Mouse (Mus musculus) neural tube, embryonic 11.5 days (tissue): ENCODE results near the gene Wdr25. TPM values are rescaled to one million over a fixed set of nuclear protein-coding genes. Genes with fewer than 3 reads are reported as not detected.

Experiments used
- ATAC-seq: fragments of 200-750 bp; cut with Nextera tagmentation; 2 replicates; pipeline ENCODE4 v1.8.0; 2017; ENCODE audit warnings: moderate number of reproducible peaks, mild to moderate bottlenecking, moderate TSS enrichment, moderate library complexity; ENCODE audit not compliant: insufficient read depth, low FRiP score, low TSS enrichment
- DNase-seq: peaks from one replicate; pipeline ENCODE4 v3.0.0-alpha.2; 2015; ENCODE audit warnings: low spot score
- H3K27ac ChIP-seq: fragments of 300-500 bp; sonication (generic); 2 replicates; pipeline ENCODE4 v1.5.1; 2014; ENCODE audit warnings: low read depth, mild to moderate bottlenecking, low read length
- H3K27me3 ChIP-seq: fragments of 300-500 bp; sonication (generic); 2 replicates; pipeline ENCODE4 v1.6.1; 2014; ENCODE audit warnings: mild to moderate bottlenecking, low read length, mixed read lengths; ENCODE audit not compliant: control insufficient read depth, insufficient read depth
- H3K36me3 ChIP-seq: fragments of 300-500 bp; sonication (generic); 2 replicates; pipeline ENCODE4 v1.6.1; 2014; ENCODE audit warnings: mild to moderate bottlenecking, low read length, moderate library complexity, mixed read lengths; ENCODE audit not compliant: control insufficient read depth, insufficient read depth
- H3K4me1 ChIP-seq: fragments of 300-500 bp; sonication (generic); 2 replicates; pipeline ENCODE4 v1.6.1; 2014; ENCODE audit warnings: low read length, mixed read lengths; ENCODE audit not compliant: control insufficient read depth, insufficient read depth
- H3K4me2 ChIP-seq: fragments of 300-500 bp; sonication (generic); 2 replicates; pipeline ENCODE4 v1.6.1; 2014; ENCODE audit warnings: low read depth, mild to moderate bottlenecking, moderate library complexity
- H3K4me3 ChIP-seq: fragments of 300-500 bp; sonication (generic); 2 replicates; pipeline ENCODE4 v1.5.1; 2014; ENCODE audit warnings: low read depth, low read length
- H3K9ac ChIP-seq: fragments of 300-500 bp; sonication (generic); 2 replicates; pipeline ENCODE4 v1.6.1; 2014; ENCODE audit warnings: mild to moderate bottlenecking, low read length
- H3K9me3 ChIP-seq: fragments of 300-500 bp; sonication (generic); 2 replicates; pipeline ENCODE4 v1.6.1; 2016; ENCODE audit warnings: low read length; ENCODE audit not compliant: control insufficient read depth
- WGBS: fragments of 180-500 bp; shearing (Covaris S2); extraction: QIAGEN DNeasy Blood & Tissue Kit; methylation state at CpG from one replicate; pipeline ENCODE4 v1.1.7; 2014; 5-methylcytosine and 5-hydroxymethylcytosine counted together
- polyA plus RNA-seq: library from polyadenylated mRNA; unstranded; fragments of >200 nt; fragmentation: Nextera tagmentation; extraction: Ambion mirVana; gene quantifications from 2 replicates; pipeline ENCODE4 v1.2.1, GENCODE M21; 2014

Gene Wdr25
- polyA plus RNA-seq, 1 experiment from 2014 or later, result 5.2 TPM

DNA sequence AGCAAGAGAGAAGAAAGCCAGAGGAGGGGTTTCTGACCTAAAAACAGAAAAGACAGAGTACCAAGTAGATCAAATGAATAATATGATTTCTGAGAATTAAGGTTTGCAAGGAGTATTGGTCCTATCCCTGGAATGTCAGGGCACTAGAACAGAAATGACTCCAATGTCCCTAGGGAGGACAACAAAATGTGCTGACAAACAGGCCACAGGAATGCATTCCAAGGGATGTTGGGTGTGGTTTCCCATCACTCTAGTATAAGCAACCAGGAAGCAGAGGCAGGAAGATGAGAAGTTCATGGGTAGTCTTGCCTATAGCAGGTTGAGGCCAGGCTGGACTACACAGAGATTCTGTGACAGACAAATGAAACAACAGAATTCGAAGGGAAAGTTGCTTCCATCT lies 7.5 kb upstream of the Wdr25 start:
- Histone ChIP-seq H3K27me3 (no peaks in the 10 kb centered on the region), H3K4me2 (no peak overlapping the region), H3K9ac (no peak overlapping the region), H3K36me3 (peaks cover 4% of the 10 kb centered on the region; the same call in 1 of the 2 replicates), H3K4me1 (no peaks in the 10 kb centered on the region), H3K4me3 (no peak overlapping the region), H3K9me3 (no peaks in the 10 kb centered on the region), H3K27ac (no peak overlapping the region)
- DNase-seq (no peak), ATAC-seq (no peak)
- 95% methylated on average over 1 of the region's 1 CpGs for WGBS

GRCm38 (mm10) chr12:108887077-108887476 lies 6.4 kb upstream of the Wdr25 start:
- H3K27me3 ChIP-seq, result no peaks in the 10 kb centered on the region
- H3K4me1 ChIP-seq, result no peaks in the 10 kb centered on the region
- no peak overlapping the region for H3K9ac ChIP-seq
- H3K36me3 ChIP-seq, result peaks cover 4% of the 10 kb centered on the region; the same call in 1 of the 2 replicates
- no peak overlapping the region for H3K4me2 ChIP-seq
- no peak overlapping the region for H3K27ac ChIP-seq
- H3K9me3 ChIP-seq, result no peaks in the 10 kb centered on the region
- DNase-seq (no peak), ATAC-seq (no peak)
- WGBS, result 92% methylated on average over 4 of the region's 4 CpGs
- no peak overlapping the region for H3K4me3 ChIP-seq

DNA sequence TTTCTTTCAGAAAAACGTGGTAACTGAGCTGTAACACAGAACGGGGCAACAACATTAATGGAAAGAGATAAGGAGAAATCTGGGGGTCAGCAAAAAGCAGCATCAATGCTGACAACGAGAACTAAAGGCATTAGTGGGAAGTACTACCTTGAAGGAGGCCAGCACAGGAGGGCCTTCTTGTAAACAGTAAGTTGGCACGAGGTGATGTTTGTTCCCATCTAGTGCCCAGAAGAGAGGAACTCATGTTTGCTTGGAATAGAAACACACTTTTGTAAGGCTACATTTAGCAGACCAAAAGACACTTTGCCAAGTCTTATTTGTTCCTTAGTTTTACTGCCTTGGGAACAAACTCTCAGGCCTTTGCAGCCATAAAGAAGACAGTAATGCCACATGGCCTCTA lies 4.8 kb upstream of the Wdr25 start:
- DNase-seq, result no peak
- Histone ChIP-seq H3K9me3 (no peaks in the 10 kb centered on the region), H3K4me1 (peaks cover 8% of the 10 kb centered on the region; the same call in 1 of the 2 replicates), H3K4me3 (no peak overlapping the region), H3K36me3 (peaks cover 4% of the 10 kb centered on the region; the same call in 1 of the 2 replicates), H3K4me2 (no peak overlapping the region), H3K27ac (no peak overlapping the region), H3K27me3 (no peaks in the 10 kb centered on the region), H3K9ac (no peak overlapping the region)
- no peak for ATAC-seq
- 66% methylated on average over 4 of the region's 4 CpGs for WGBS

GRCm38 (mm10) chr12:108893715-108894431 lies 442 bp downstream of the Wdr25 start, which contains the start of gene Wars:
Gene Wars, minus strand, starts transcription at chr12:108894174.
- no peak within 1 kb of the TSS for H3K27ac ChIP-seq
- no peaks in the 10 kb centered on the region for H3K27me3 ChIP-seq
- peaks cover 8% of the 10 kb centered on the region for H3K4me1 ChIP-seq
- peak within 1 kb of the TSS; percentile 81 for H3K9ac ChIP-seq
- DNase-seq (peak; percentile 93), ATAC-seq (peak; percentile 100)
- peak within 1 kb of the TSS; percentile 95 for H3K4me3 ChIP-seq
- no peaks in the 10 kb centered on the region for H3K9me3 ChIP-seq
- H3K36me3 ChIP-seq, result no peaks in the 10 kb centered on the region; the same call in 1 of the 2 replicates
- H3K4me2 ChIP-seq, result peak within 1 kb of the TSS; percentile 63
- WGBS, result 0% methylated on average over 55 of the region's 58 CpGs

- Histone ChIP-seq H3K27ac (no peak overlapping the region), H3K27me3 (no peaks in the 10 kb centered on the region), H3K9ac (peak overlapping the region; percentile 68), H3K4me1 (peaks cover 8% of the 10 kb centered on the region), H3K36me3 (no peaks in the 10 kb centered on the region; the same call in 1 of the 2 replicates), H3K4me3 (peak overlapping the region; percentile 95), H3K4me2 (peak overlapping the region; percentile 53), H3K9me3 (no peaks in the 10 kb centered on the region)
- DNase-seq (no peak), ATAC-seq (peak; percentile 51)
- WGBS, result 4% methylated on average over 7 of the region's 7 CpGs
Observed at GRCm38 (mm10) chr12:108894432-108894816, 993 bp downstream of the Wdr25 start.

DNA sequence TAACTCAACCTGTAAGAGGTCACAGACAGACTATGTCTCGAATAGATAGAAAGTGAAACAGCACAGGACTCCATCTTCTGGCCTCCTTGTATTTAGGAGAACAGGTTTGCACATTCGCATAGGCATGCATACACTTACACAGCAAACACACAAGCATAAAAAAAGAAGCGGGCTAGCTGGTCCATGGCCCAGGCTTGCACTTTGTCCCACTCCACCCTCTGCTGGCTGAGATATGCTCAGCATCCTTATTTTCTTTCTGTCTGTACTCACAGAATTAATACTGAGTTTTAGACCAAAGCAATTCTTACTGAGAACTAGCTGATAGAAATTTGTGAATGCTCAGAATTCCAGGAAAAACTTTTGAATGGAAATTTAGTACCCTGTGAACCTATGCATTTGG lies 2.6 kb downstream of the Wdr25 start:
- Histone ChIP-seq H3K36me3 (no peaks in the 10 kb centered on the region; the same call in 1 of the 2 replicates), H3K4me1 (peaks cover 8% of the 10 kb centered on the region), H3K9me3 (no peaks in the 10 kb centered on the region), H3K27me3 (no peaks in the 10 kb centered on the region), H3K4me3 (no peak overlapping the region), H3K27ac (no peak overlapping the region), H3K4me2 (no peak overlapping the region), H3K9ac (no peak overlapping the region)
- 75% methylated on average over 3 of the region's 3 CpGs for WGBS
- ATAC-seq (no peak), DNase-seq (no peak)

DNA sequence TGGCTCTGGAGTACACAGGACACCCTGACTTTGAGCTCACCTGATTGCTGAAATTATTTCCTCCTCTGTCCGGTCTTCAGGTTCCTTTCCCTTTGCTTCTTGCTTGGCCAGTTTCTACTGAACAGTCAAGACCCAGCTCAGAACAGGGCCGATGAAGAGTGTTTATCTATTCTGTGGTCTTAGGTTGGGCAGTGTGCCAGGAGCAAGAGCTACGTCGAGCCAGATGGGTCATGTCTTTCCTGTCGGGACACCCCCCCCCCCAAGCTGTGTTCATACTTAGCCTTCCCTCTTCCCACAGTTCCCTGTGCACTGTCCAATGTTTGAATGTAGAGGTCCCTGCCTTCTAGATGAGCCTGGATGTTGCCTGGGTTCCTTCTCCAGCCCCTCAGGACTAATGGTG lies 7.9 kb downstream of the Wdr25 start:
- Histone ChIP-seq H3K4me2 (no peak overlapping the region), H3K36me3 (no peaks in the 10 kb centered on the region; the same call in 1 of the 2 replicates), H3K4me1 (peaks cover 12% of the 10 kb centered on the region), H3K4me3 (no peak overlapping the region), H3K9me3 (no peaks in the 10 kb centered on the region), H3K9ac (no peak overlapping the region), H3K27me3 (no peaks in the 10 kb centered on the region), H3K27ac (no peak overlapping the region)
- no peak for DNase-seq
- 86% methylated on average over 5 of the region's 5 CpGs for WGBS
- no peak for ATAC-seq

- no peaks in the 10 kb centered on the region; the same call in 1 of the 2 replicates for H3K36me3 ChIP-seq
- H3K27me3 ChIP-seq, result no peaks in the 10 kb centered on the region
- H3K27ac ChIP-seq, result no peak overlapping the region
- peaks cover 19% of the 10 kb centered on the region for H3K4me1 ChIP-seq
- ATAC-seq (no peak), DNase-seq (peak; percentile 71)
- no peak overlapping the region for H3K9ac ChIP-seq
- H3K4me3 ChIP-seq, result no peak overlapping the region
- WGBS, result 24% methylated on average over 8 of the region's 8 CpGs
- H3K4me2 ChIP-seq, result no peak overlapping the region
- no peaks in the 10 kb centered on the region for H3K9me3 ChIP-seq
Observed at GRCm38 (mm10) chr12:108902940-108903339, 9.5 kb downstream of the Wdr25 start.
